Mouse (Mus musculus): ENCODE data around the gene Zrsr2. TPM values are rescaled to one million over a fixed set of nuclear protein-coding genes. Genes with fewer than 3 reads are reported as not detected.

The Zrsr2 gene
- polyA plus RNA-seq, 1 experiment from 2014 or later, result 42.3 TPM

GRCm38 (mm10) chrX:163908003-163908336, 50.5 kb downstream of the Zrsr2 start:
- ATAC-seq, result no peak
- Histone ChIP-seq H3K9me3 (replicated peaks; ENCODE audit: control insufficient read depth, low read length) (no peaks in the 10 kb centered on the region), H3K4me3 (ENCODE audit: low read depth, low read length) (peak overlapping the region; percentile 60), H3K4me2 (ENCODE audit: low read length) (peak overlapping the region; percentile 48), H3K27me3 (replicated peaks; ENCODE audit: control insufficient read depth, insufficient read depth, low read length) (no peaks in the 10 kb centered on the region), H3K9ac (ENCODE audit: low read length) (peak overlapping the region; percentile 68), H3K36me3 (ENCODE audit: control insufficient read depth, insufficient read depth, low read length) (no peaks in the 10 kb centered on the region), H3K27ac (ENCODE audit: low read depth, low read length) (peak overlapping the region; percentile 84; the same call in 1 of the 2 replicates), H3K4me1 (ENCODE audit: control insufficient read depth, insufficient read depth, low read length) (no peaks in the 10 kb centered on the region)
- no peak for DNase-seq (ENCODE audit: low spot score)
- 34% methylated on average over 8 of the region's 8 CpGs for WGBS

GRCm38 (mm10) chrX:163906861-163907260, 51.6 kb downstream of the Zrsr2 start:
- Histone ChIP-seq H3K9me3 (replicated peaks; ENCODE audit: control insufficient read depth, low read length) (no peaks in the 10 kb centered on the region), H3K4me3 (ENCODE audit: low read depth, low read length) (no peak overlapping the region), H3K36me3 (ENCODE audit: control insufficient read depth, insufficient read depth, low read length) (no peaks in the 10 kb centered on the region), H3K27me3 (replicated peaks; ENCODE audit: control insufficient read depth, insufficient read depth, low read length) (no peaks in the 10 kb centered on the region), H3K27ac (ENCODE audit: low read depth, low read length) (no peak overlapping the region), H3K9ac (ENCODE audit: low read length) (no peak overlapping the region), H3K4me1 (ENCODE audit: control insufficient read depth, insufficient read depth, low read length) (no peaks in the 10 kb centered on the region), H3K4me2 (ENCODE audit: low read length) (no peak overlapping the region)
- peak; percentile 60 for DNase-seq (ENCODE audit: low spot score)
- WGBS, result 66% methylated on average over 2 of the region's 2 CpGs
- no peak for ATAC-seq

DNA sequence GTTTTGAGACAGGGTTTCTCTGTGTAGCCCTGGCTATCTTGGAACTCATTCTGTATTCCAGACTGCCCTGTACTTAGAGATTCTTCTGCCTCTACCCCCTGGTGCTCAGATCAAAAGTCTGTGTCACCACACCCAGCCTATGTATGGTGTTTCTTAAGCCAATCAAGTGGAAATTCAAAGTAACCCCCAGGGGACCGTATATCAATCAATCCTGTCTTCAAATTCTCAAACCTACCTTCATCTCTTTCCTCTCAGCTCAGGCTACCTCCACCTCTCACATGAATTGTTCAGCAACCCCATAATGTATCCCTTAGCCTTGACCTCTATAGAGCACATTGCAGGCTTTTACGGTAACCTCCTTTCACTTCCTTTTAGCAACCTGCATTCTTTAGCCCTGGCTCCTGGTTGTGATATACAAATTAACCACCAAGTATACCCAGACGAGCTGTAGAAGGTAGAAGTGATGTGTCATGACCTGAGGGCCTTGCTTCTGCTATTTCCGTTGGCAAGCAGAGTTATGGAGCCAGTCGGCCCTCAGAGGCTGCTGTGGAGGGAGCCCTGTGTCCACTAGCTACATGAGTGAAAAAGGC, 58.9 kb downstream of the Zrsr2 start:
- no peaks in the 10 kb centered on the region for H3K27me3 ChIP-seq (replicated peaks; ENCODE audit: control insufficient read depth, insufficient read depth, low read length)
- DNase-seq (ENCODE audit: low spot score), result no peak
- H3K36me3 ChIP-seq (ENCODE audit: control insufficient read depth, insufficient read depth, low read length), result no peaks in the 10 kb centered on the region
- no peak overlapping the region for H3K4me2 ChIP-seq (ENCODE audit: low read length)
- H3K4me1 ChIP-seq (ENCODE audit: control insufficient read depth, insufficient read depth, low read length), result no peaks in the 10 kb centered on the region
- no peak overlapping the region for H3K27ac ChIP-seq (ENCODE audit: low read depth, low read length)
- ATAC-seq, result no peak
- H3K9ac ChIP-seq (ENCODE audit: low read length), result no peak overlapping the region
- no peak overlapping the region for H3K4me3 ChIP-seq (ENCODE audit: low read depth, low read length)
- H3K9me3 ChIP-seq (replicated peaks; ENCODE audit: control insufficient read depth, low read length), result no peaks in the 10 kb centered on the region
- 73% methylated on average over 5 of the region's 5 CpGs for WGBS

DNA sequence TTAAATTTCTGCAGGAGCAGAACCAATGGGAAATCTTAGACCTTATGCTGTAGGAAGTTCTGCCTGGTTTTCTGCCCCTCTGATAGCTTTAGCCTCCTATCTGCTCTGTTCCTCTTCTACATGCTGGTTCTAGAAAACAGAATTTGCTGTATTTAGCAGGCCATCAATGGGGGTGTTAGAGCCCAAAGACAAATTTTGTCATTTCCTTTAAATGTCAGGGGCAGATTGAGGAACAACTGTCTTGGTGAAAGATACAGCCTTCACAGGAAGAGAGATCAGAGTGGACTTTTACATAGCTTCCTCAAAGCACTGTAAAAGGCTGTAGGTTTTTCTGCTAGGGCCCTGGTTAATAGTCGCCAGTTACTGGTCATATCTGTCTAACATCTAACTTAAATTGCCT, 61.1 kb downstream of the Zrsr2 start:
- no peak overlapping the region for H3K4me2 ChIP-seq (ENCODE audit: low read length)
- H3K4me1 ChIP-seq (ENCODE audit: control insufficient read depth, insufficient read depth, low read length), result no peaks in the 10 kb centered on the region
- DNase-seq (ENCODE audit: low spot score), result no peak
- H3K9ac ChIP-seq (ENCODE audit: low read length), result no peak overlapping the region
- H3K4me3 ChIP-seq (ENCODE audit: low read depth, low read length), result no peak overlapping the region
- no peaks in the 10 kb centered on the region for H3K27me3 ChIP-seq (replicated peaks; ENCODE audit: control insufficient read depth, insufficient read depth, low read length)
- ATAC-seq, result no peak
- H3K36me3 ChIP-seq (ENCODE audit: control insufficient read depth, insufficient read depth, low read length), result no peaks in the 10 kb centered on the region
- H3K27ac ChIP-seq (ENCODE audit: low read depth, low read length), result no peak overlapping the region
- H3K9me3 ChIP-seq (replicated peaks; ENCODE audit: control insufficient read depth, low read length), result no peaks in the 10 kb centered on the region
- 85% methylated on average over 1 of the region's 1 CpGs for WGBS

DNA sequence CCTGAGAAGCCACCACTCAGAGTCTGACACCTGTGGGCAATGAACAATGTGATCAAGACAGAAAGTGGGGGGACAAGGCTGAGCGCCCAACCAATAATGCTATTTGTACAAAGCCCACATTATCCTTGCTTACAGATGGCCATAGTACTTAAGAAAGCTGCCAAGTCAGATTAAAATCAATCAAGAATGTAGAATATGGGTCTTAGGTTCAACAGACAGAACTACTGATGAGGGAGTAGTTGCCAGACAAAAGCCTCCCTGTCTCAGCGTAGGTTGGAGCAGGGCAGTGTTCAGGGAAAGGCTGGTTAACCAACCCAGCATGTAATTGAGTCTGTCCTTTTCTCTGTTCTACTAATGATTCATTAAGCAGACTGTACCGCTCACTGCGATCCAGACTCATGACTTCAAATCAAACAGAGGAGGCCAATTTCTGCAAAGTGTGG, 72.9 kb downstream of the Zrsr2 start:
- Histone ChIP-seq H3K27me3 (replicated peaks; ENCODE audit: control insufficient read depth, insufficient read depth, low read length) (no peaks in the 10 kb centered on the region), H3K36me3 (ENCODE audit: control insufficient read depth, insufficient read depth, low read length) (no peaks in the 10 kb centered on the region), H3K9ac (ENCODE audit: low read length) (no peak overlapping the region), H3K27ac (ENCODE audit: low read depth, low read length) (no peak overlapping the region), H3K4me2 (ENCODE audit: low read length) (no peak overlapping the region), H3K9me3 (replicated peaks; ENCODE audit: control insufficient read depth, low read length) (no peaks in the 10 kb centered on the region), H3K4me3 (ENCODE audit: low read depth, low read length) (no peak overlapping the region), H3K4me1 (ENCODE audit: control insufficient read depth, insufficient read depth, low read length) (no peaks in the 10 kb centered on the region; the same call in 1 of the 2 replicates)
- DNase-seq (ENCODE audit: low spot score) (peak; percentile 61), ATAC-seq (peak; percentile 93)
- 41% methylated on average over 4 of the region's 4 CpGs for WGBS

Other genes starting within 250 kb of the Zrsr2 start
- 2.7 and 3.2 TPM in 2 replicates for gene Rnf138rt1, start 197.3 kb downstream of the Zrsr2 start, polyA plus RNA-seq (2014; fragmentation: Nextera tagmentation; extraction: Ambion mirVana)
- gene Ap1s2, start 49.6 kb downstream of the Zrsr2 start, polyA plus RNA-seq (2014; fragmentation: Nextera tagmentation; extraction: Ambion mirVana), result 113 and 144 TPM in 2 replicates
- gene Car5b, start 69.3 kb upstream of the Zrsr2 start, polyA plus RNA-seq (2014; fragmentation: Nextera tagmentation; extraction: Ambion mirVana), result 0.22 and 0.34 TPM in 2 replicates
- gene Siah1b, start 117.8 kb upstream of the Zrsr2 start, polyA plus RNA-seq (2014; fragmentation: Nextera tagmentation; extraction: Ambion mirVana), result 25.4 and 27.7 TPM in 2 replicates
- 0.14 and 0.28 TPM in 2 replicates for gene Cltrn, start 130.2 kb upstream of the Zrsr2 start, polyA plus RNA-seq (2014; fragmentation: Nextera tagmentation; extraction: Ambion mirVana)
- 0.16 TPM in 1 of 2 replicates, not detected in the other for gene Ace2, start 180.7 kb upstream of the Zrsr2 start, polyA plus RNA-seq (2014; fragmentation: Nextera tagmentation; extraction: Ambion mirVana)

Measured in forebrain, embryonic 14.5 days (tissue).